Mouse (Mus musculus): ENCODE measurements around the gene Slc2a8. TPM values are rescaled to one million over a fixed set of nuclear protein-coding genes. Genes with fewer than 3 reads are reported as not detected.

The Slc2a8 gene
- polyA plus RNA-seq, 1 experiment from 2014 or later = 19.8 TPM

DNA sequence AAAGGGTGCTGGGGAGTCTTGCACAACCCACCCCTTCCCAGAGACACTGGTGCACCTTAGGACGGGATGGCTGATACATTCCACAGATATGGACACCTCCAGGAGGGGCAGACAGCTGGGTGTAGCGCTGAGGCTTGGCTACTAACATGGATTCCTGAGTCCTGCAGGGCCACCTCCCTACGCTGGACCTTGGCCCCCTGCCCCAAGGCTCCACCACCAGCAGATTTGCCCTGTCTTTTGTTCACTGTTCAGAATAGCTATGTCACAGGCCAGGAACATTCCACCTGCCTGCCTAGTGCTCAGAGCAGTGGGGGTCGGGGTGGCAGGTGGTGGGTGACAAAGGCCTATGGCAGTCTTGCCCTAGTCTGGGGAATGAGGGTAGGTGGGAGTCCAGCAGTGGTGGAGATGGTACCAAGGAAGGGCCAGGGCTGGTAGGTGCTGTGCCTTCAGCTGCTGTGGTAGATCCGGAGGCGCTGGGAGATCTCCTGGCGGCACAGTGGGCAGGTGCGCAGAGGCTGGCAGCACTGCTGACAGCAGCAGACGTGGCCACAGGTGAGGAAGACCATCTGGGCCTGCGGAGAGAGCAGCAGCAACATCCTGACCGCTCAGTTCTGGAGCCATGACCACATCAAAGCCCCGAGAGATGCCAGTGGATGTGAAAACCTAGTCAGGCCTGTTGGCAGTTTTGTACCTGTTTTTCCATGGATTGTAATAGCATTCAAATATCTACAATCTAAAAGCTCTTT, 55.4 kb downstream of the Slc2a8 start:
- no peaks in the 10 kb centered on the region for H3K9me3 ChIP-seq
- peaks cover 8% of the 10 kb centered on the region; the same call in 1 of the 2 replicates for H3K4me1 ChIP-seq (replicated peaks)
- H3K4me3 ChIP-seq = no peak overlapping the region
- H3K27me3 ChIP-seq = no peaks in the 10 kb centered on the region
- peaks cover 73% of the 10 kb centered on the region for H3K36me3 ChIP-seq
- WGBS = 91% methylated on average over 12 of the region's 12 CpGs
- H3K9ac ChIP-seq = 0 out of 2 replicates have a peak overlapping the region, but pooled peaks have one; percentile 8
- H3K4me2 ChIP-seq = no peak overlapping the region
- no peak for ATAC-seq (ENCODE audit: low FRiP score)
- H3K27ac ChIP-seq = no peak overlapping the region; the same call in 1 of the 2 replicates

- Histone ChIP-seq H3K4me3 (no peak overlapping the region), H3K36me3 (peaks cover 78% of the 10 kb centered on the region), H3K27me3 (no peaks in the 10 kb centered on the region), H3K4me2 (no peak overlapping the region), H3K9me3 (no peaks in the 10 kb centered on the region), H3K9ac (no peak overlapping the region), H3K27ac (no peak overlapping the region), H3K4me1 (replicated peaks) (peaks cover 8% of the 10 kb centered on the region; the same call in 1 of the 2 replicates)
- no peak for ATAC-seq (ENCODE audit: low FRiP score)
- 79% methylated on average over 10 of the region's 10 CpGs for WGBS
Measured at GRCm38 (mm10) chr2:32924306-32924844, 57.5 kb downstream of the Slc2a8 start.

GRCm38 (mm10) chr2:32923551-32924250, 58.2 kb downstream of the Slc2a8 start:
- Histone ChIP-seq H3K4me3 (no peak overlapping the region), H3K36me3 (peaks cover 79% of the 10 kb centered on the region), H3K27me3 (no peaks in the 10 kb centered on the region), H3K27ac (no peak overlapping the region), H3K4me2 (no peak overlapping the region), H3K9ac (no peak overlapping the region), H3K4me1 (replicated peaks) (peaks cover 8% of the 10 kb centered on the region; the same call in 1 of the 2 replicates), H3K9me3 (no peaks in the 10 kb centered on the region)
- 93% methylated on average over 24 of the region's 24 CpGs for WGBS
- ATAC-seq (ENCODE audit: low FRiP score) = no peak

Other genes with a start within 250 kb of the Slc2a8 start
- 3.3 and 3.7 TPM in 2 replicates for gene 6330409D20Rik, start 241.1 kb downstream of the Slc2a8 start, polyA plus RNA-seq (2015; fragmentation: Nextera tagmentation; extraction: Ambion mirVana)
- 54.2 and 54.4 TPM in 2 replicates for gene Tor2a, start 224.8 kb downstream of the Slc2a8 start, polyA plus RNA-seq (2015; fragmentation: Nextera tagmentation; extraction: Ambion mirVana)
- 0.56 and 1.8 TPM in 2 replicates for gene Ttc16, start 206.4 kb downstream of the Slc2a8 start, polyA plus RNA-seq (2015; fragmentation: Nextera tagmentation; extraction: Ambion mirVana)
- gene Ptrh1, start 206.3 kb downstream of the Slc2a8 start, polyA plus RNA-seq (2015; fragmentation: Nextera tagmentation; extraction: Ambion mirVana) = 4.5 and 5.1 TPM in 2 replicates
- 1.0 and 1.5 TPM in 2 replicates for gene Cfap157, start 197.7 kb downstream of the Slc2a8 start, polyA plus RNA-seq (2015; fragmentation: Nextera tagmentation; extraction: Ambion mirVana)
- gene Stxbp1, start 134.8 kb downstream of the Slc2a8 start, polyA plus RNA-seq (2015; fragmentation: Nextera tagmentation; extraction: Ambion mirVana) = 180 and 193 TPM in 2 replicates
- gene Fam129b, start 106.0 kb downstream of the Slc2a8 start, polyA plus RNA-seq (2015; fragmentation: Nextera tagmentation; extraction: Ambion mirVana) = 31.6 and 32.4 TPM in 2 replicates
- 92.0 and 108 TPM in 2 replicates for gene Rpl12, start 20.5 kb downstream of the Slc2a8 start, polyA plus RNA-seq (2015; fragmentation: Nextera tagmentation; extraction: Ambion mirVana)
- gene Lrsam1, start 20.5 kb downstream of the Slc2a8 start, polyA plus RNA-seq (2015; fragmentation: Nextera tagmentation; extraction: Ambion mirVana) = 19.6 and 26.0 TPM in 2 replicates
- 36.6 and 39.4 TPM in 2 replicates for gene Garnl3, start 149.6 kb upstream of the Slc2a8 start, polyA plus RNA-seq (2015; fragmentation: Nextera tagmentation; extraction: Ambion mirVana)
- 16.9 and 17.9 TPM in 2 replicates for gene Angptl2, start 234.0 kb upstream of the Slc2a8 start, polyA plus RNA-seq (2015; fragmentation: Nextera tagmentation; extraction: Ambion mirVana)